Mouse (Mus musculus): ENCODE results near the gene Rbbp4.

DNA sequence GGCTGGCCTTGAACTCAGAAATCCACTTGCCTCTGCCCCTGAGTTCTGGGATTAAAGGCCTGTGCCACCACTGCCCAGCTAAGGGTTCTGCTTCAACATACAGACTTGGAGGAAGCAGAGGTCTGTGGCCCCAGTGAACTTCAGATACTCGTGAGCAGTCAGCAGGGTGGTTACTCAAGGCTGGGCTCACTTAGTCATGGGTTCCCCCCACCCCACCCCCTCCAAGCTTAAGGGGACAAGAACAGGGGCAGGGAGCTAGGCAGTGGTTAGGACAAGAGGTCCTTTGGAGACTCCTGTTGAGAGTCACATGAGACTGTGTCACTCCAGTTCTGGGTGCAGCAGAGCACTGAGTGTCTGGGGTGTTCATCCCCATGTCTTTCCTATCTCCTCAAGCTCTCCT, 66.5 kb downstream of the Rbbp4 start:
- no peak for TF ChIP-seq CTCF (IDR thresholded peaks at IDR 0.05; ENCODE audit: borderline replicate concordance, control insufficient read depth, extremely low read depth, insufficient read depth, low read length, poor library complexity)
- TF ChIP-seq POLR2A (IDR thresholded peaks at IDR 0.05; ENCODE audit: control insufficient read depth, extremely low read depth, insufficient read depth, low read length, poor library complexity): no peak
